Mouse (Mus musculus): ENCODE measurements around the gene Iqcc. TPM values are rescaled to one million over a fixed set of nuclear protein-coding genes. Genes with fewer than 3 reads are reported as not detected.

Iqcc gene
- total RNA-seq, 1 experiment from 2014 or later = 20.9 TPM

GRCm38 (mm10) chr4:129584884-129585608 is 33.9 kb downstream of the Iqcc start:
- ATAC-seq (replicated peaks; ENCODE audit: insufficient number of reproducible peaks, low FRiP score, low TSS enrichment, poor library complexity, severe bottlenecking) = peak; percentile 86

GRCm38 (mm10) chr4:129584370-129584769 is 34.5 kb downstream of the Iqcc start:
- no peak for ATAC-seq (replicated peaks; ENCODE audit: insufficient number of reproducible peaks, low FRiP score, low TSS enrichment, poor library complexity, severe bottlenecking)

- no peak for ATAC-seq (replicated peaks; ENCODE audit: insufficient number of reproducible peaks, low FRiP score, low TSS enrichment, poor library complexity, severe bottlenecking)
Measured at GRCm38 (mm10) chr4:129582251-129582650, 36.6 kb downstream of the Iqcc start.

GRCm38 (mm10) chr4:129580347-129580746 is 38.6 kb downstream of the Iqcc start:
- no peak for ATAC-seq (replicated peaks; ENCODE audit: insufficient number of reproducible peaks, low FRiP score, low TSS enrichment, poor library complexity, severe bottlenecking)

GRCm38 (mm10) chr4:129578466-129578865 is 40.4 kb downstream of the Iqcc start, which contains the start of gene Fam167b:
Gene Fam167b (minus strand): TSS chr4:129578549.
- no peak for ATAC-seq (replicated peaks; ENCODE audit: insufficient number of reproducible peaks, low FRiP score, low TSS enrichment, poor library complexity, severe bottlenecking)

- ATAC-seq (replicated peaks; ENCODE audit: insufficient number of reproducible peaks, low FRiP score, low TSS enrichment, poor library complexity, severe bottlenecking) = no peak
Measured at GRCm38 (mm10) chr4:129577688-129578087, 41.2 kb downstream of the Iqcc start.

GRCm38 (mm10) chr4:129576863-129577491 is 41.9 kb downstream of the Iqcc start:
- ATAC-seq (replicated peaks; ENCODE audit: insufficient number of reproducible peaks, low FRiP score, low TSS enrichment, poor library complexity, severe bottlenecking) = peak; percentile 44; the same call in 1 of the 2 replicates

GRCm38 (mm10) chr4:129575171-129575844 is 43.6 kb downstream of the Iqcc start:
- peak; percentile 78 for ATAC-seq (replicated peaks; ENCODE audit: insufficient number of reproducible peaks, low FRiP score, low TSS enrichment, poor library complexity, severe bottlenecking)

- ATAC-seq (replicated peaks; ENCODE audit: insufficient number of reproducible peaks, low FRiP score, low TSS enrichment, poor library complexity, severe bottlenecking) = no peak
Measured at GRCm38 (mm10) chr4:129573430-129573829, 45.5 kb downstream of the Iqcc start, which contains the start of gene Lck. Gene Lck (minus strand): TSS chr4:129573641.

- ATAC-seq (replicated peaks; ENCODE audit: insufficient number of reproducible peaks, low FRiP score, low TSS enrichment, poor library complexity, severe bottlenecking) = no peak
Measured at GRCm38 (mm10) chr4:129573093-129573370, 45.9 kb downstream of the Iqcc start.

- ATAC-seq (replicated peaks; ENCODE audit: insufficient number of reproducible peaks, low FRiP score, low TSS enrichment, poor library complexity, severe bottlenecking) = no peak
Measured at GRCm38 (mm10) chr4:129572236-129573092, 46.4 kb downstream of the Iqcc start.

- no peak for ATAC-seq (replicated peaks; ENCODE audit: insufficient number of reproducible peaks, low FRiP score, low TSS enrichment, poor library complexity, severe bottlenecking)
Measured at GRCm38 (mm10) chr4:129571551-129572084, 47.3 kb downstream of the Iqcc start.

GRCm38 (mm10) chr4:129570028-129570427 is 48.9 kb downstream of the Iqcc start:
- ATAC-seq (replicated peaks; ENCODE audit: insufficient number of reproducible peaks, low FRiP score, low TSS enrichment, poor library complexity, severe bottlenecking) = no peak

- ATAC-seq (replicated peaks; ENCODE audit: insufficient number of reproducible peaks, low FRiP score, low TSS enrichment, poor library complexity, severe bottlenecking) = no peak
Measured at GRCm38 (mm10) chr4:129568366-129568765, 50.5 kb downstream of the Iqcc start.

GRCm38 (mm10) chr4:129565139-129565538 is 53.8 kb downstream of the Iqcc start:
- no peak for ATAC-seq (replicated peaks; ENCODE audit: insufficient number of reproducible peaks, low FRiP score, low TSS enrichment, poor library complexity, severe bottlenecking)
